Mouse (Mus musculus) embryonic facial prominence, embryonic 12.5 days (tissue): ENCODE data around the gene Wfdc5. TPM values are rescaled to one million over a fixed set of nuclear protein-coding genes. Genes with fewer than 3 reads are reported as not detected.
A peak's percentile ranks its signal among the peaks of the same experiment; 100 is the strongest.

Experiments
- ATAC-seq: fragments of 200-750 bp; cut with Nextera tagmentation; 2 replicates; pipeline ENCODE4 v1.8.0; 2017; ENCODE audit not compliant: insufficient number of reproducible peaks, insufficient read depth, low FRiP score, low TSS enrichment
- H3K27ac ChIP-seq: fragments of 300-500 bp; sonication (generic); 2 replicates; pipeline ENCODE4 v1.5.1; 2016; ENCODE audit warnings: mild to moderate bottlenecking
- H3K27me3 ChIP-seq: fragments of 300-500 bp; sonication (generic); 2 replicates; pipeline ENCODE4 v1.6.1; 2016; ENCODE audit warnings: mild to moderate bottlenecking, moderate library complexity
- H3K36me3 ChIP-seq: fragments of 300-500 bp; sonication (generic); 2 replicates; pipeline ENCODE4 v1.6.1; 2016; ENCODE audit warnings: mild to moderate bottlenecking
- H3K4me1 ChIP-seq: fragments of 300-500 bp; sonication (generic); 2 replicates; pipeline ENCODE4 v1.6.1; 2016
- H3K4me2 ChIP-seq: fragments of 300-500 bp; sonication (generic); replicated peaks from 2 replicates; pipeline ENCODE4 v1.6.1; 2016; ENCODE audit warnings: mild to moderate bottlenecking, moderate library complexity
- H3K4me3 ChIP-seq: fragments of 300-500 bp; sonication (generic); 2 replicates; pipeline ENCODE4 v1.5.1; 2016; ENCODE audit warnings: mild to moderate bottlenecking
- H3K9ac ChIP-seq: fragments of 300-500 bp; sonication (generic); 2 replicates; pipeline ENCODE4 v1.6.1; 2016; ENCODE audit warnings: mild to moderate bottlenecking, moderate library complexity
- H3K9me3 ChIP-seq: fragments of 300-500 bp; sonication (generic); 2 replicates; pipeline ENCODE4 v1.6.1; 2016; ENCODE audit warnings: mild to moderate bottlenecking, moderate library complexity
- WGBS: fragments of 180-500 bp; shearing (Covaris S2); methylation state at CpG from one replicate; pipeline ENCODE4 v1.1.7; 2016; 5-methylcytosine and 5-hydroxymethylcytosine counted together
- polyA plus RNA-seq: library from polyadenylated mRNA; unstranded; fragments of >200 nt; fragmentation: Nextera tagmentation; extraction: Ambion mirVana; gene quantifications from 2 replicates; pipeline ENCODE4 v1.2.1, GENCODE M21; 2016

Wfdc5 gene
- polyA plus RNA-seq, 1 experiment from 2014 or later = not detected

- Histone ChIP-seq H3K9me3 (no peaks in the 10 kb centered on the region), H3K27ac (no peak overlapping the region), H3K4me1 (peaks cover 37% of the 10 kb centered on the region), H3K27me3 (no peaks in the 10 kb centered on the region), H3K4me2 (no peak overlapping the region), H3K36me3 (0 out of 2 replicates have a peak, but pooled peaks cover under 1% of the 10 kb centered on the region), H3K9ac (no peak overlapping the region), H3K4me3 (no peak overlapping the region)
- WGBS = 95% methylated on average over 12 of the region's 12 CpGs
- no peak for ATAC-seq
Measured at GRCm38 (mm10) chr2:164146556-164146955, 36.0 kb downstream of the Wfdc5 start.

- no peaks in the 10 kb centered on the region for H3K27me3 ChIP-seq
- no peak overlapping the region for H3K4me3 ChIP-seq
- H3K27ac ChIP-seq = no peak overlapping the region
- peaks cover 6% of the 10 kb centered on the region; the same call in 1 of the 2 replicates for H3K36me3 ChIP-seq
- no peak overlapping the region for H3K4me2 ChIP-seq
- H3K4me1 ChIP-seq = peaks cover 25% of the 10 kb centered on the region
- H3K9me3 ChIP-seq = no peaks in the 10 kb centered on the region
- no peak for ATAC-seq
- WGBS = 82% methylated on average over 10 of the region's 10 CpGs
- no peak overlapping the region for H3K9ac ChIP-seq
Measured at GRCm38 (mm10) chr2:164144541-164144940, 38.0 kb downstream of the Wfdc5 start.

- Histone ChIP-seq H3K27ac (no peak overlapping the region), H3K9ac (no peak overlapping the region), H3K27me3 (no peaks in the 10 kb centered on the region), H3K9me3 (no peaks in the 10 kb centered on the region), H3K4me1 (peaks cover 20% of the 10 kb centered on the region), H3K36me3 (peaks cover 6% of the 10 kb centered on the region; the same call in 1 of the 2 replicates), H3K4me3 (no peak overlapping the region), H3K4me2 (no peak overlapping the region)
- ATAC-seq = no peak
- WGBS = 68% methylated on average over 6 of the region's 6 CpGs
Measured at GRCm38 (mm10) chr2:164144025-164144424, 38.5 kb downstream of the Wfdc5 start.

DNA sequence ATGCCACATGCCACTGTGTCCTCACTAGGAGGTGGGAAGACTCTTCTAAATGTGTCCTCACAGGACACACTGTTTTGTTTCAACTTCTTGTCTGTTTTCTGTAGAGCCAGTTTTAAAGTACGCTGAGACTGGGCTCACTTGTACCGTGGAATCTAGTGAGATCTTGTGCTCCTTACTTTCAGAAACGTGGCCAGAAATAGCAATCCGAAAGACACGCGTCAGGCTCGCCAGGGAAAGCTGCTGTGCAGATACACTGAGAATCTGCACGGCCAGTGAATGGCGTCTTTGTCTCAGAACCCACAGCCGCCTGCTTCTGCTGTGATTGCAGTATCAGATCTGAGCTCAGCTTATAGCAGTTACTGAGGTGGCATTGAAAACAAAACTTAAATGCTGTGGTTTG is 40.5 kb downstream of the Wfdc5 start:
- Histone ChIP-seq H3K27ac (peak overlapping the region; percentile 89), H3K27me3 (no peaks in the 10 kb centered on the region), H3K4me3 (no peak overlapping the region), H3K4me1 (peaks cover 25% of the 10 kb centered on the region), H3K9ac (no peak overlapping the region), H3K4me2 (0 out of 2 replicates have a peak overlapping the region, but pooled peaks have one; percentile 2), H3K9me3 (no peaks in the 10 kb centered on the region), H3K36me3 (peaks cover 6% of the 10 kb centered on the region; the same call in 1 of the 2 replicates)
- ATAC-seq = 0 out of 2 replicates have a peak, but pooled peaks have one; percentile 52
- 30% methylated on average over 10 of the region's 10 CpGs for WGBS

- peaks cover 6% of the 10 kb centered on the region; the same call in 1 of the 2 replicates for H3K36me3 ChIP-seq
- 62% methylated on average over 6 of the region's 6 CpGs for WGBS
- peaks cover 25% of the 10 kb centered on the region for H3K4me1 ChIP-seq
- H3K4me3 ChIP-seq = no peak overlapping the region
- no peaks in the 10 kb centered on the region for H3K27me3 ChIP-seq
- H3K9ac ChIP-seq = no peak overlapping the region
- ATAC-seq = no peak
- H3K4me2 ChIP-seq = no peak overlapping the region
- H3K9me3 ChIP-seq = no peaks in the 10 kb centered on the region
- H3K27ac ChIP-seq = peak overlapping the region; percentile 67; the same call in 1 of the 2 replicates
Measured at GRCm38 (mm10) chr2:164137754-164138153, 44.8 kb downstream of the Wfdc5 start.

- Histone ChIP-seq H3K9me3 (no peaks in the 10 kb centered on the region), H3K9ac (no peak overlapping the region), H3K4me1 (peaks cover 13% of the 10 kb centered on the region; the same call in 1 of the 2 replicates), H3K27ac (no peak overlapping the region), H3K36me3 (peaks cover 9% of the 10 kb centered on the region; the same call in 1 of the 2 replicates), H3K27me3 (no peaks in the 10 kb centered on the region), H3K4me3 (no peak overlapping the region), H3K4me2 (no peak overlapping the region)
- ATAC-seq = no peak
- 54% methylated on average over 2 of the region's 2 CpGs for WGBS
Measured at GRCm38 (mm10) chr2:164136393-164136792, 46.1 kb downstream of the Wfdc5 start.

GRCm38 (mm10) chr2:164135367-164135766 is 47.2 kb downstream of the Wfdc5 start:
- H3K27me3 ChIP-seq = no peaks in the 10 kb centered on the region
- WGBS = 73% methylated on average over 1 of the region's 1 CpGs
- no peak for ATAC-seq

GRCm38 (mm10) chr2:164134563-164134962 is 48.0 kb downstream of the Wfdc5 start:
- Histone ChIP-seq H3K9me3 (no peaks in the 10 kb centered on the region), H3K4me3 (no peak overlapping the region), H3K4me2 (no peak overlapping the region), H3K9ac (no peak overlapping the region), H3K27ac (no peak overlapping the region), H3K36me3 (peaks cover 4% of the 10 kb centered on the region; the same call in 1 of the 2 replicates), H3K27me3 (no peaks in the 10 kb centered on the region), H3K4me1 (peaks cover 13% of the 10 kb centered on the region; the same call in 1 of the 2 replicates)
- WGBS = 67% methylated on average over 6 of the region's 6 CpGs
- no peak for ATAC-seq

More at GRCm38 (mm10) chr2:164135367-164135766, 47.2 kb downstream of the Wfdc5 start:
- Histone ChIP-seq H3K4me3 (no peak overlapping the region), H3K4me2 (no peak overlapping the region), H3K9me3 (no peaks in the 10 kb centered on the region), H3K27ac (no peak overlapping the region), H3K9ac (no peak overlapping the region), H3K4me1 (peaks cover 13% of the 10 kb centered on the region; the same call in 1 of the 2 replicates), H3K36me3 (peaks cover 10% of the 10 kb centered on the region; the same call in 1 of the 2 replicates)

DNA sequence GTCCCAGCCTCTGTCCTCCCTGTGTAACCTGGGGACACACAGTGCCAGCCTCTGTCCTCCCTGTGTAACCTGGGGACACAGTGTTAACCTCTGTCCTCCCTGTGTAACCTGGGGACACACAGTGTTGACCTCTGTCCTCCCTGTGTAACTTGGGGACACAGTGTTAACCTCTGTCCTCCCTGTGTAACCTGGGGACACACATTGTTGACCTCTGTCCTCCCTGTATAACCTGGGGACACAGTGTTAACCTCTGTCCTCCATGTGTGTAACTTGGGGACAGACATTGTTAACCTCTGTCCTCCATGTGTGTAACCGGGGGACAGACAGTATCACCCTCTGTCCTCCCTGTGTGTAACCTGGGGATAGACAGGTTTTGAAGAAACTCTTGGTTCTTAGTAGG is 51.0 kb downstream of the Wfdc5 start:
- WGBS = 90% methylated on average over 1 of the region's 1 CpGs
- H3K9ac ChIP-seq = no peak overlapping the region
- H3K27ac ChIP-seq = no peak overlapping the region
- H3K4me1 ChIP-seq = peaks cover 7% of the 10 kb centered on the region; the same call in 1 of the 2 replicates
- H3K27me3 ChIP-seq = no peaks in the 10 kb centered on the region
- H3K4me3 ChIP-seq = no peak overlapping the region
- peaks cover 4% of the 10 kb centered on the region; the same call in 1 of the 2 replicates for H3K36me3 ChIP-seq
- H3K4me2 ChIP-seq = no peak overlapping the region
- no peaks in the 10 kb centered on the region for H3K9me3 ChIP-seq
- no peak for ATAC-seq

DNA sequence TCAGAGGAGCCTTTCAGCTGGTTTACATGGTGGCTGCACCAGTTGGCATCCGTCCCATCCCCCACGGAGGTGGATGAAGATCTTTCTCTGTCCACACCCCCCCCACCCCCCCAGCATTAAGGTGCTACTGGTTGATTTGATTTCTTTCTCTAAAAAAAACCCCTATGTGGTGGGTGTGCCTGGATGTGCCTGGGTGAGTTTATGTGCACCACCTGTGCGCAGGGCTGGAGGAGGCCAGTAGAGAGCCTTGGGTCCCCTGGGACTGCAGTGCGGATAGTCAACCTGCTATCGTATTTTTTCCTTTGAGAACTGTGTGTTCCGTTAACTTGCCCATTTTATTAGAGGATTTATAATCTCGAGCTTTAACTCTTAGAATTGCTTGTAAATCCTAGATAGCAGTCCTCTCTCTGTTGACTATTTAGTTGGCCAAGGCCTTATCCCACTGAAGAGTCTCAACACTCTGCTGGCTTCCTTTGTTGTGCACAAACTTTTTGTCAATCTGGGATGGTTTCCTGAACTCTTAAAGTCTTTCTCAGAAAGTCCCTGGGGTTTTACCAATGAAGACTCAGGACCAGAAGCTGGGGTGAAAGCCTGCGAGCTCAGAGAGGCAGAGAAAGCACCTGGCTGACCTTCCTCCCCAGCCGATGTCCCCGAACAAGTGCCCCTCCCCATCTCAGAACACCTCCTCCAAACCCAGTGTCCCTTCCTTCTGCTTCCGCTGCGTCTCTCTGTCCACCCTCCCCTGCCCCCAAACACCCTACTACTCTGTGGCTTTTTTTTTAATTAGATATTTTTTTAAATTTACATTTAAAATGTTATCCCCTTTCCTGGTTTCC is 53.7 kb downstream of the Wfdc5 start:
- Histone ChIP-seq H3K27ac (no peak overlapping the region), H3K9me3 (no peaks in the 10 kb centered on the region), H3K4me3 (no peak overlapping the region), H3K36me3 (peaks cover 4% of the 10 kb centered on the region; the same call in 1 of the 2 replicates), H3K9ac (no peak overlapping the region), H3K27me3 (no peaks in the 10 kb centered on the region), H3K4me1 (no peaks in the 10 kb centered on the region), H3K4me2 (no peak overlapping the region)
- ATAC-seq = no peak
- WGBS = 91% methylated on average over 12 of the region's 12 CpGs

GRCm38 (mm10) chr2:164127297-164127696 is 55.2 kb downstream of the Wfdc5 start:
- H3K36me3 ChIP-seq = peaks cover 4% of the 10 kb centered on the region; the same call in 1 of the 2 replicates
- H3K9me3 ChIP-seq = no peaks in the 10 kb centered on the region
- 94% methylated on average over 2 of the region's 2 CpGs for WGBS
- no peak overlapping the region for H3K4me2 ChIP-seq
- no peak overlapping the region for H3K9ac ChIP-seq
- no peak for ATAC-seq
- H3K27me3 ChIP-seq = no peaks in the 10 kb centered on the region
- H3K27ac ChIP-seq = no peak overlapping the region
- no peak overlapping the region for H3K4me3 ChIP-seq
- H3K4me1 ChIP-seq = no peaks in the 10 kb centered on the region

- no peak overlapping the region for H3K27ac ChIP-seq
- no peak overlapping the region for H3K4me3 ChIP-seq
- ATAC-seq = no peak
- no peak overlapping the region for H3K9ac ChIP-seq
- H3K36me3 ChIP-seq = peaks cover 5% of the 10 kb centered on the region; the same call in 1 of the 2 replicates
- 49% methylated on average over 13 of the region's 13 CpGs for whole genome bisulfite sequencing
- H3K9me3 ChIP-seq = no peaks in the 10 kb centered on the region
- H3K27me3 ChIP-seq = no peaks in the 10 kb centered on the region
- no peak overlapping the region for H3K4me2 ChIP-seq
- H3K4me1 ChIP-seq = no peaks in the 10 kb centered on the region
Measured at GRCm38 (mm10) chr2:164126533-164126955, 56.0 kb downstream of the Wfdc5 start.
